ENCODE assay signal across 9 mouse cellular contexts in genomic region chr10:4088744-4089414, GRCm38 (mm10).
A peak's percentile ranks its signal among the peaks of the same experiment; 100 is the strongest.
DNase-seq lines count a peak whose midpoint lies in the region; ATAC-seq and TF ChIP-seq lines count a peak whose summit lies in the region.
"Had no signal": no experiment of that assay in that cellular context is flagged by ENCODE, and none has a peak within 500 bp of the region (broad histone marks: within the 10 kb centered on the region; RNA-seq: fewer than 3 reads in every experiment).

No protein-coding gene starts in this region.

- H3K79me2 ChIP-seq in liver, adult 2 months (ENCODE audit: control insufficient read depth, insufficient read depth, low read length), result no peaks in the 10 kb centered on the region

- H3K27me3 ChIP-seq in liver, adult 2 months (ENCODE audit: control insufficient read depth, insufficient read depth, low read length), result no peaks in the 10 kb centered on the region
- H3K27me3 ChIP-seq in embryonic facial prominence, embryonic 14.5 days (replicated peaks; ENCODE audit: control insufficient read depth, insufficient read depth, low read length), result no peaks in the 10 kb centered on the region
- H3K27me3 ChIP-seq: liver, embryonic 13.5 days had no signal

- no peak overlapping the region for H3K4me2 ChIP-seq in embryonic facial prominence, embryonic 14.5 days (ENCODE audit: low read depth, low read length)
- H3K4me2 ChIP-seq: liver, embryonic 13.5 days had no signal

- no peak for ATAC-seq in embryonic facial prominence, embryonic 14.5 days (ENCODE audit: low read depth)
- ATAC-seq in activated CD4-positive, CD25-positive, alpha-beta regulatory T cell, adult 4 months, result no peak

- no peaks in the 10 kb centered on the region for H3K9me3 ChIP-seq in embryonic facial prominence, embryonic 14.5 days (ENCODE audit: control insufficient read depth, low read length)
- H3K9me3 ChIP-seq: liver, embryonic 13.5 days had no signal

- WGBS in liver, adult 2 months, result 80% methylated on average over 7 of the region's 7 CpGs
- WGBS in embryonic facial prominence, embryonic 14.5 days, result 68% methylated on average over 7 of the region's 7 CpGs

- peak; percentile 46; the same call in 1 of the 2 replicates for TF ChIP-seq CTCF in liver, adult 2 months (IDR thresholded peaks at IDR 0.05; ENCODE audit: low read depth, low read length)

- no peak overlapping the region for H3K27ac ChIP-seq in liver, adult 2 months (replicated peaks; ENCODE audit: insufficient read depth, low read depth, low read length)
- H3K27ac ChIP-seq in embryonic facial prominence, embryonic 14.5 days (replicated peaks; ENCODE audit: low read depth, low read length), result no peak overlapping the region
- H3K27ac ChIP-seq: liver, embryonic 13.5 days had no signal

- no peak overlapping the region for H3K9ac ChIP-seq in liver, adult 2 months (ENCODE audit: low read depth, low read length)
- no peak overlapping the region for H3K9ac ChIP-seq in embryonic facial prominence, embryonic 14.5 days (ENCODE audit: low read depth, low read length)
- H3K9ac ChIP-seq: liver, embryonic 13.5 days had no signal

- DNase-seq in adrenal gland, postnatal 10 days, result peak; percentile 42
- DNase-seq in adrenal gland, adult 2 months, result no peak
- no peak for DNase-seq in liver, adult 2 months (ENCODE audit: extremely low read depth, low read depth, low spot score)
- no peak for DNase-seq in liver
- peak; percentile 58 for DNase-seq in embryonic facial prominence, embryonic 14.5 days (ENCODE audit: low spot score)
- DNase-seq in lung, postnatal 36 days, result peak; percentile 61
- DNase-seq in frontal cortex, postnatal 25 days (ENCODE audit: low spot score in 2 of 2), result no peak
- DNase-seq: liver, embryonic 13.5 days had no signal

- no peak for TF ChIP-seq POLR2A in liver, adult 2 months (IDR thresholded peaks at IDR 0.05; ENCODE audit: extremely low read depth, insufficient read depth, low read length)

- H3K36me3 ChIP-seq in liver, adult 2 months (ENCODE audit: control insufficient read depth, insufficient read depth, low read length), result no peaks in the 10 kb centered on the region
- no peaks in the 10 kb centered on the region for H3K36me3 ChIP-seq in embryonic facial prominence, embryonic 14.5 days (ENCODE audit: control insufficient read depth, insufficient read depth, low read length)

- no peaks in the 10 kb centered on the region for H3K4me1 ChIP-seq in liver, adult 2 months (ENCODE audit: control insufficient read depth, insufficient read depth, low read length)
- no peaks in the 10 kb centered on the region for H3K4me1 ChIP-seq in embryonic facial prominence, embryonic 14.5 days (ENCODE audit: control insufficient read depth, insufficient read depth, low read length)
- H3K4me1 ChIP-seq: liver, embryonic 13.5 days had no signal

- H3K4me3 ChIP-seq in liver, adult 2 months (ENCODE audit: insufficient read depth, low read depth, low read length), result no peak overlapping the region
- no peak overlapping the region for H3K4me3 ChIP-seq in embryonic facial prominence, embryonic 14.5 days (ENCODE audit: low read depth, low read length)
- H3K4me3 ChIP-seq: liver, embryonic 13.5 days had no signal

Comparison
In these comparisons a context has a peak if more than half of its experiments do, and no peak if none do; other contexts are left out.
1. DNase-seq: peak in adrenal gland, postnatal 10 days (single experiment), embryonic facial prominence, embryonic 14.5 days (single experiment) and lung, postnatal 36 days (single experiment); none in adrenal gland, adult 2 months (single experiment), liver, adult 2 months (single experiment), liver (single experiment) and frontal cortex, postnatal 25 days (0 of 2).